Mouse (Mus musculus): ENCODE measurements around the gene Gm8229.
"Not testable (repeated sequence)": the region's sequence is repeated elsewhere in the genome, so short reads cannot be mapped to it uniquely, and the experiment has no call there.

- TF ChIP-seq CEBPB (IDR thresholded peaks at IDR 0.05; ENCODE audit: low read depth); USF1 (IDR thresholded peaks at IDR 0.05; ENCODE audit: low read depth); CTCF (IDR thresholded peaks at IDR 0.05; ENCODE audit: control insufficient read depth, insufficient read depth, insufficient read length); MAX (IDR thresholded peaks at IDR 0.05); MYOG (IDR thresholded peaks at IDR 0.05; ENCODE audit: control insufficient read depth, extremely low read depth, insufficient read length); MYOD1 (IDR thresholded peaks at IDR 0.05; ENCODE audit: control insufficient read depth, insufficient read length, low read depth); FOSL1 (IDR thresholded peaks at IDR 0.05; ENCODE audit: insufficient read depth, low read length, poor library complexity, severe bottlenecking): not testable (repeated sequence)
Measured at GRCm38 (mm10) chr14:44362301-44362700, 2.9 kb upstream of the Gm8229 start.
